Mouse (Mus musculus) brain, adult 10 weeks (tissue): ENCODE results near the gene Lhx6. TPM values are rescaled to one million over a fixed set of nuclear protein-coding genes. Genes with fewer than 3 reads are reported as not detected.

Experiments
- polyA plus RNA-seq: library from polyadenylated mRNA; stranded (reverse); fragments of 350-450 nt; fragmentation: Illumina TruSeq; extraction: RNeasy Lipid Tissue Mini Kit (QIAGEN cat#74804); gene quantifications from one replicate; pipeline ENCODE4 v1.2.3, GENCODE M21; 2015; ENCODE audit warnings: low read depth, low replicate concordance

The Lhx6 gene
- polyA plus RNA-seq: 10.0 TPM

GRCm38 (mm10) chr2:36104956-36105741 lies at the start of gene Lhx6:
Gene Lhx6 (minus strand): TSS chr2:36105408.

GRCm38 (mm10) chr2:36136300-36136941 lies 31.2 kb upstream of the Lhx6 start, which contains the start of the genes Mrrf and Rbm18:
Gene Mrrf (plus strand): TSS chr2:36136389.
Gene Rbm18 (minus strand): TSS chr2:36136773.

GRCm38 (mm10) chr2:36048748-36049566 lies 56.3 kb downstream of the Lhx6 start, which contains the start of the genes Ndufa8 and Morn5:
Gene Ndufa8 (minus strand): TSS chr2:36049406.
Gene Morn5 (plus strand): TSS chr2:36049458.

Other genes with a start within 250 kb of the Lhx6 start
- 32.9 TPM for gene Ttll11, start 125.5 kb downstream of the Lhx6 start, polyA plus RNA-seq
- gene Ndufa8, start 56.0 kb downstream of the Lhx6 start, polyA plus RNA-seq: 313 TPM
- gene Morn5, start 56.0 kb downstream of the Lhx6 start, polyA plus RNA-seq: 3.0 TPM
- 19.6 TPM for gene Mrrf, start 31.0 kb upstream of the Lhx6 start, polyA plus RNA-seq
- 67.4 TPM for gene Rbm18, start 31.4 kb upstream of the Lhx6 start, polyA plus RNA-seq
- 12.2 TPM for gene Ptgs1, start 125.0 kb upstream of the Lhx6 start, polyA plus RNA-seq